Mouse (Mus musculus) left cerebral cortex, adult 2 months (tissue): ENCODE results near the gene Prm1. TPM values are rescaled to one million over a fixed set of nuclear protein-coding genes. Genes with fewer than 3 reads are reported as not detected.

Source experiments
- DNase-seq, 2 experiments: peaks; one replicate each; pipeline ENCODE4 v3.0.0; 2021 to 2022; ENCODE audit warnings: low spot score in 2 of 2, mixed read lengths in 1 of 2; ENCODE audit errors: extremely low spot score in 1 of 2
- H3K27ac ChIP-seq: fragments of 200-600 bp; 2 replicates; pipeline ENCODE4 v1.8.1; 2022
- H3K4me3 ChIP-seq: fragments of 200-600 bp; 2 replicates; pipeline ENCODE4 v1.8.1; 2022
- CTCF ChIP-seq: fragments of 200-600 bp; IDR thresholded peaks from 2 replicates; pipeline ENCODE4 v1.8.1; 2022; ENCODE audit warnings: antibody characterized with exemption, mild to moderate bottlenecking, moderate library complexity
- intact Hi-C: fragments of 180-260 bp; cut with DNase I; formaldehyde crosslinking; loops from one replicate; pipeline ENCODE4 v1.15.1; 2025
- total RNA-seq, 2 experiments: library from RNA; stranded (reverse); gene quantifications; 2 replicates each; pipeline ENCODE4 v1.2.3; 2021

Gene Prm1
- total RNA-seq, 2 experiments from 2014 or later: not detected

GRCm38 (mm10) chr16:10837903-10838302 lies 32.3 kb upstream of the Prm1 start:
- no peak overlapping the region for H3K4me3 ChIP-seq
- H3K27ac ChIP-seq: no peak overlapping the region
- intact Hi-C loops: no loop called here
- DNase-seq: no peak
- TF ChIP-seq CTCF: no peak

GRCm38 (mm10) chr16:10837250-10837649 lies 31.6 kb upstream of the Prm1 start:
- no peak for TF ChIP-seq CTCF
- intact Hi-C loops: no loop called here
- DNase-seq: no peak
- no peak overlapping the region for H3K4me3 ChIP-seq
- H3K27ac ChIP-seq: no peak overlapping the region

- TF ChIP-seq CTCF: no peak
- intact Hi-C loops: no loop called here
- DNase-seq: no peak
- Histone ChIP-seq H3K4me3 (no peak overlapping the region), H3K27ac (no peak overlapping the region)
Measured at GRCm38 (mm10) chr16:10836388-10836787, 30.7 kb upstream of the Prm1 start.

GRCm38 (mm10) chr16:10834911-10835587 lies 29.4 kb upstream of the Prm1 start, which contains the start of gene Rmi2:
Gene Rmi2, plus strand, starts transcription at chr16:10835059.
- peak; percentile 80 to 84 for DNase-seq
- intact Hi-C loops: loop anchor here (2.0 kb wide), 1 partner anchor 48 kb away; no protein-coding TSS in a partner anchor
- Histone ChIP-seq H3K27ac (no peak within 1 kb of the TSS), H3K4me3 (peak within 1 kb of the TSS; percentile 70)
- no peak for TF ChIP-seq CTCF

- TF ChIP-seq CTCF: no peak
- Histone ChIP-seq H3K4me3 (peak overlapping the region; percentile 70), H3K27ac (no peak overlapping the region)
- intact Hi-C loops: loop anchor here (2.0 kb wide), 1 partner anchor 48 kb away; no protein-coding TSS in a partner anchor
- DNase-seq: no peak
Measured at GRCm38 (mm10) chr16:10834542-10834910, 28.9 kb upstream of the Prm1 start.

- Histone ChIP-seq H3K27ac (no peak overlapping the region), H3K4me3 (no peak overlapping the region)
- TF ChIP-seq CTCF: no peak
- intact Hi-C loops: no loop called here
- no peak for DNase-seq
Measured at GRCm38 (mm10) chr16:10828461-10828805, 22.8 kb upstream of the Prm1 start.

- H3K4me3 ChIP-seq: no peak overlapping the region
- H3K27ac ChIP-seq: no peak overlapping the region
- DNase-seq: no peak
- intact Hi-C loops: no loop called here
- no peak for TF ChIP-seq CTCF
Measured at GRCm38 (mm10) chr16:10827766-10828460, 22.3 kb upstream of the Prm1 start.

GRCm38 (mm10) chr16:10827269-10827668 lies 21.6 kb upstream of the Prm1 start:
- no peak overlapping the region for H3K4me3 ChIP-seq
- TF ChIP-seq CTCF: no peak
- intact Hi-C loops: no loop called here
- no peak overlapping the region for H3K27ac ChIP-seq
- no peak for DNase-seq

GRCm38 (mm10) chr16:10825840-10826239 lies 20.2 kb upstream of the Prm1 start:
- H3K4me3 ChIP-seq: no peak overlapping the region
- DNase-seq: no peak
- intact Hi-C loops: no loop called here
- TF ChIP-seq CTCF: no peak
- H3K27ac ChIP-seq: no peak overlapping the region

- no peak for TF ChIP-seq CTCF
- DNase-seq: no peak
- no peak overlapping the region for H3K4me3 ChIP-seq
- intact Hi-C loops: no loop called here
- no peak overlapping the region for H3K27ac ChIP-seq
Measured at GRCm38 (mm10) chr16:10824536-10824935, 18.9 kb upstream of the Prm1 start.

GRCm38 (mm10) chr16:10821387-10821786 lies 15.7 kb upstream of the Prm1 start:
- intact Hi-C loops: no loop called here
- TF ChIP-seq CTCF: no peak

GRCm38 (mm10) chr16:10819966-10820365 lies 14.3 kb upstream of the Prm1 start:
- DNase-seq: no peak
- no peak for TF ChIP-seq CTCF
- Histone ChIP-seq H3K27ac (no peak overlapping the region), H3K4me3 (no peak overlapping the region)
- intact Hi-C loops: no loop called here

More at GRCm38 (mm10) chr16:10821387-10821786, 15.7 kb upstream of the Prm1 start:
- Histone ChIP-seq H3K4me3 (no peak overlapping the region), H3K27ac (no peak overlapping the region)
- DNase-seq: no peak

- TF ChIP-seq CTCF: no peak
- no peak overlapping the region for H3K4me3 ChIP-seq
- DNase-seq: no peak
- no peak overlapping the region for H3K27ac ChIP-seq
- intact Hi-C loops: no loop called here
Measured at GRCm38 (mm10) chr16:10818579-10819135, 13.0 kb upstream of the Prm1 start.
